Comparison of ENCODE assay signal across 8 mouse cellular contexts in the genomic region with DNA sequence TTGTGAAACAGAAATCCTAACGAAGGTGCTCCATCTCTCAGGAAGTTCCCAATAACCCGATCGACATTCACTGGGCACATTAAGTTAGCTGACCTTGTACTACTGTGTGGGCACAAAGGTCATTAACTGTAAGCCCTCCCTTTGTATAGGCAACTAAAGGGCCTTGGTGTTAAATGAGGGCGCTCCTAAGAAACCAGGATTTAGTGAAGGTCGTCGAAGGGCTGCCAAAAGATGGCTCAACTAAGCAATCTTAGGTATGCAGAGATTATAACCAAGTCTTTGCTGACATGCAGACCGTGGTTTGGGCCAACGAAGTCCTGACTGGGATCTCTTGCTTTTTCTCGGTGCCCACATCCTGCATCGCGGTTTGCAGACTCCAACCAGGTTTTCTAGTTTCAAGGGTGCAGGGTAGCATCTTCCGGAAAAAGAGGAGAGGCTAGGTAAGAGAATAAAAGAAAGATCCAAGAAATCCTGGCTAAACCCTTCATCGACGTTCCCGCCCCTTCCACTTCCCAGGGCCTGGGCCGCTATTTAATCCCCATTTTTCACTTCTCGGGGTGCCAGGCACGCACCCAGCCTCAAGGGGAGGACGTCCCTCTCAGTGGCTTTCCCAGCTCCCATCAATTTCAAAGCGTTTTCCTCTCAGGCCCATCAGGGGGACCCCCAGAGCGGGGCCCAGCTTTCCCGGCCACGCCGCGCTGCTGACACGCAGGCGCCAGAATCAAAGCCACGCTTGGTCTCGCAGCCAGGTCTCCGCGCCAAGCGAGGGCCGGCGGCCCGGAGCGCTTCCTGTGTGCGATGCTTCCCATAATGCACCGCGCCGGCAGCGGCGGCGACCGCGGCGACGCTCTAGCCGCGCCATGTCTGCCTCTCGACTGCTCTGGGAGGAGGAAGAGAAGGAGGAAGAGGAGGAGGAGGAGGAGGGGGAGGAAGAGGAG. TPM values are rescaled to one million over a fixed set of nuclear protein-coding genes. Genes with fewer than 3 reads are reported as not detected.
A peak's percentile ranks its signal among the peaks of the same experiment; 100 is the strongest.
DNase-seq lines count a peak whose midpoint lies in the region; ATAC-seq and TF ChIP-seq lines count a peak whose summit lies in the region.
"Not testable (repeated sequence)": the region's sequence is repeated elsewhere in the genome, so short reads cannot be mapped to it uniquely, and the experiment has no call there.

A gene (plus strand): TSS at position 893 of the 938 bp plus-strand sequence.

- DNase-seq in gastrocnemius, adult 8-10 months (ENCODE audit: low spot score in 2 of 2), result peak; percentile 80 to 88
- DNase-seq in hindlimb bud, embryonic 11.5 days (ENCODE audit: extremely low spot score, low read depth, low spot score), result peak; percentile 78
- DNase-seq in left cerebral cortex, adult 9 months (ENCODE audit: low spot score in 2 of 2), result peak; percentile 82 to 90
- DNase-seq in right cerebral cortex, postnatal 14 days, result peak; percentile 95
- peak; percentile 86 to 88 for DNase-seq in urinary bladder, postnatal 36 days (ENCODE audit: low spot score in 2 of 2)

- TF ChIP-seq POLR2A in cortical plate, adult 2 months (IDR thresholded peaks at IDR 0.05; ENCODE audit: extremely low read depth, insufficient read depth, low read length), result 0 out of 2 replicates have a peak, but pooled peaks have one; percentile 35

- not testable (repeated sequence) for H3K4me1 ChIP-seq in cortical plate, adult 2 months (ENCODE audit: control insufficient read depth, insufficient read depth, low read length)

- not testable (repeated sequence) for TF ChIP-seq CTCF in cortical plate, adult 2 months (IDR thresholded peaks at IDR 0.05; ENCODE audit: extremely low read depth, insufficient read depth, low read length)

- H3K27ac ChIP-seq in cortical plate, adult 2 months (ENCODE audit: insufficient read depth, low read length), result peak within 1 kb of the TSS; percentile 98

- H3K4me3 ChIP-seq in cortical plate, adult 2 months (ENCODE audit: insufficient read depth, low read length), result peak within 1 kb of the TSS; percentile 99

- ATAC-seq in activated CD4-positive, CD25-positive, alpha-beta regulatory T cell, adult 4 months, result peak; percentile 87
- peak; percentile 94 for ATAC-seq in megakaryocyte progenitor cell, adult 5-6 weeks (replicated peaks; ENCODE audit: poor library complexity)

RNA-seq across cellular contexts. Expression of the gene that starts here (rescaled TPM):
- polyA plus RNA-seq in activated CD4-positive, CD25-positive, alpha-beta regulatory T cell, adult 4 months (2017; shearing (Covaris generic)), result 10 to 100 TPM; 45.4 to 46.4 TPM
- polyA plus RNA-seq in cortical plate, adult 2 months (2012; rRNA removed), result 35.5 and 38.6 TPM in 2 replicates
- 10 to 100 TPM; 21.7 to 33.4 (median 27.0) TPM for total RNA-seq in gastrocnemius, adult 8-10 months (2022)
- 67.0 and 73.5 TPM in 2 replicates for total RNA-seq in megakaryocyte progenitor cell, adult 5-6 weeks (2015)
- total RNA-seq in megakaryocyte progenitor cell, adult 5-6 weeks (2017), result 29.4 and 30.3 TPM in 2 replicates

Comparison
In these comparisons a context has a peak if more than half of its experiments do, and no peak if none do; other contexts are left out.
1. Peak in every context shown above with its lines: DNase-seq, ATAC-seq, H3K4me3 ChIP-seq and H3K27ac ChIP-seq.